Mouse (Mus musculus): ENCODE results near the gene Wdr62.

DNA sequence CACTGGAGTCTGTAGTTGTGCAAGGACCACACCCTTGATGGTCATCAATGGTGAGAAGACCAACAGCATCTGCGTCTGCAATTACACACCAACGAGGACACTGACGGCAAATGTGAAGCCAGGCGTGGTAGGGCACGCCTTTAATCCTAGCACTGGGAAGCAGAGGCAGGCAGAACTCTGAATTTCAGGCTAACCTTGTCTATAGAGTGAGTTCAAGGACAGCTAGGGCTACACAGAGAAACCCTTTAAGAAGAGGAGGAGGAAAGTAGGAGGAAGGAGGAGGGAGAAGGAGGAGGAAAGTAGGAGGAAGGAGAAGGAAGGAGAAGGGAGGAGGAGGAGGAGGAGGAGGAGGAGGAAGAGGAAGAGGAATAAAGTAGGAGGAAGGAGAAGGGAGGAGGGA lies 14.7 kb downstream of the Wdr62 start:
- TF ChIP-seq CTCF (IDR thresholded peaks at IDR 0.05; ENCODE audit: low read depth, low read length): no peak
- TF ChIP-seq GATA1 (IDR thresholded peaks at IDR 0.05; ENCODE audit: borderline replicate concordance, low read length): no peak
